Mouse (Mus musculus): Measurements from ENCODE around the gene Ccl11.

DNA sequence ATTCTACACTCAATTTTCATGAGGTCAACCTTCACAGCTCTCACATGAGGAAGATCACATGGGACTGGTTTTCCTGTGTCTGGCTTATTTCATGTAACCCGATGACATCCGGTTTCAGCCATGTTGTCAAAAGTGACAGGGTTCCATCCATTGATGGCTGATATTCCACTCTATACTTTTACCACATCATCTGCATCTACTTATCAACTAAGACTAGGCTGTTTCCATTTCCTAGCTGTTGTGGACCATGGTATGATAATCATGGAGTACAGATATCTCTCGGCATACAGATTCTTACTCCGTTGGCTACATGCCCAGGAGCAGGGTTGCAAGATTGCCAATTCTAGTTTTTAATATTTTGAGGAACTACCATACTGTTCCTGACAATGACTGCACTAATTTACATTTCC, 15.9 kb upstream of the Ccl11 start:
- TF ChIP-seq POLR2A (IDR thresholded peaks at IDR 0.05; ENCODE audit: low read depth, low read length), result no peak
- no peak for TF ChIP-seq CTCF (IDR thresholded peaks at IDR 0.05; ENCODE audit: extremely low read depth, insufficient read depth, insufficient read length, insufficient replicate concordance)
